Mouse (Mus musculus) MEL (cell line): Measurements from ENCODE around the gene Eif3b. TPM values are rescaled to one million over a fixed set of nuclear protein-coding genes. Genes with fewer than 3 reads are reported as not detected.
A peak's percentile ranks its signal among the peaks of the same experiment; 100 is the strongest.

Experiments used
- DNase-seq: peaks from one replicate; pipeline ENCODE4 v3.0.0; 2011; ENCODE audit warnings: low read depth, low spot score
- H3K27ac ChIP-seq: 2 replicates; pipeline ENCODE4 v1.5.1; 2012; ENCODE audit warnings: low read depth, mild to moderate bottlenecking, control low read depth, low read length, moderate library complexity; ENCODE audit not compliant: control insufficient read depth
- H3K27me3 ChIP-seq, 2 experiments: fragments of 150-350 bp in 1 of 2; sonication (generic) in 1 of 2; 2 replicates each; pipeline ENCODE4 v1.6.1; 2012; ENCODE audit warnings: low read length in 2 of 2, mild to moderate bottlenecking in 2 of 2, improper control_type of control experiment in 1 of 2, moderate library complexity in 1 of 2; ENCODE audit not compliant: insufficient read depth in 2 of 2, control insufficient read depth in 1 of 2
- H3K36me3 ChIP-seq, 2 experiments: 2 replicates each; pipeline ENCODE4 v1.6.1; 2012 to 2014; ENCODE audit warnings: low read length in 2 of 2, improper control_type of control experiment in 1 of 2, inconsistent platforms in 1 of 2, mild to moderate bottlenecking in 1 of 2; ENCODE audit not compliant: insufficient read depth in 2 of 2, control insufficient read depth in 1 of 2
- H3K4me1 ChIP-seq, 2 experiments: fragments of 150-350 bp in 1 of 2; sonication (generic) in 1 of 2; 2 replicates each; pipeline ENCODE4 v1.6.1; 2012; ENCODE audit warnings: low read length in 2 of 2, improper control_type of control experiment in 1 of 2, mild to moderate bottlenecking in 1 of 2; ENCODE audit not compliant: insufficient read depth in 2 of 2, control insufficient read depth in 1 of 2
- H3K4me3 ChIP-seq, 2 experiments: fragments of 150-350 bp in 1 of 2; sonication (generic) in 1 of 2; 2 replicates each; pipeline ENCODE4 v1.5.1; 2012; ENCODE audit warnings: low read depth in 2 of 2, low read length in 2 of 2, mild to moderate bottlenecking in 2 of 2, moderate library complexity in 2 of 2, control low read depth in 1 of 2, improper control_type of control experiment in 1 of 2; ENCODE audit not compliant: control insufficient read depth in 1 of 2, insufficient read depth in 1 of 2
- H3K79me2 ChIP-seq: 2 replicates; pipeline ENCODE4 v1.6.1; 2012; ENCODE audit warnings: mild to moderate bottlenecking, low read length, moderate library complexity; ENCODE audit not compliant: control insufficient read depth, poor library complexity, insufficient read depth
- H3K9ac ChIP-seq: 2 replicates; pipeline ENCODE4 v1.6.1; 2012; ENCODE audit warnings: low read depth, mild to moderate bottlenecking, control low read depth, low read length, moderate library complexity; ENCODE audit not compliant: control insufficient read depth, poor library complexity, severe bottlenecking
- H3K9me3 ChIP-seq: fragments of 150-350 bp; sonication (generic); replicated peaks from 2 replicates; pipeline ENCODE4 v1.6.1; 2012; ENCODE audit warnings: mild to moderate bottlenecking, low read length, improper control_type of control experiment, moderate library complexity; ENCODE audit not compliant: insufficient read depth
- CHD1 ChIP-seq: IDR thresholded peaks from 2 replicates; pipeline ENCODE4 v1.6.1; 2012; ENCODE audit warnings: low read depth, mild to moderate bottlenecking, inconsistent platforms, low read length, improper control_type of control experiment
- CTCF ChIP-seq, 3 experiments: IDR thresholded peaks in 2 of 3; conservative IDR thresholded peaks in 1 of 3; 2 replicates each; pipeline ENCODE4 v1.5.1; 2011 to 2012; ENCODE audit warnings: low read length in 3 of 3, low read depth in 2 of 3, mild to moderate bottlenecking in 2 of 3, improper control_type of control experiment in 1 of 3, inconsistent platforms in 1 of 3, mixed read lengths in 1 of 3, moderate library complexity in 1 of 3; ENCODE audit not compliant: control insufficient read depth in 1 of 3, insufficient read depth in 1 of 3, poor library complexity in 1 of 3, severe bottlenecking in 1 of 3
- ELF1 ChIP-seq: IDR thresholded peaks from 2 replicates; pipeline ENCODE4 v1.6.1; 2014; ENCODE audit warnings: low read depth, mild to moderate bottlenecking, inconsistent platforms, low read length, improper control_type of control experiment, moderate library complexity
- HCFC1 ChIP-seq: IDR thresholded peaks from 2 replicates; pipeline ENCODE4 v1.6.1; 2012; ENCODE audit warnings: low read depth, mild to moderate bottlenecking, inconsistent platforms, low read length, improper control_type of control experiment, moderate library complexity
- KAT2A ChIP-seq: conservative IDR thresholded peaks from 2 replicates; pipeline ENCODE4 v1.6.1; 2012; ENCODE audit warnings: low read depth, low read length, improper control_type of control experiment, inconsistent platforms
- MAX ChIP-seq: IDR thresholded peaks from 2 replicates; pipeline ENCODE4 v1.6.1; 2011; ENCODE audit warnings: low read length, improper control_type of control experiment
- MAZ ChIP-seq: IDR thresholded peaks from 2 replicates; pipeline ENCODE4 v1.6.1; 2012; ENCODE audit warnings: low read depth, mild to moderate bottlenecking, inconsistent platforms, low read length, improper control_type of control experiment
- MXI1 ChIP-seq: IDR thresholded peaks from 2 replicates; pipeline ENCODE4 v1.6.1; 2011; ENCODE audit warnings: mild to moderate bottlenecking, low read depth, low read length, improper control_type of control experiment
- MYC ChIP-seq: IDR thresholded peaks from 2 replicates; pipeline ENCODE4 v1.6.1; 2011; ENCODE audit warnings: low read depth, mild to moderate bottlenecking, low read length, improper control_type of control experiment, moderate library complexity
- NELFE ChIP-seq: IDR thresholded peaks from 2 replicates; pipeline ENCODE4 v1.6.1; 2011; ENCODE audit warnings: low read depth, low read length, improper control_type of control experiment
- NRF1 ChIP-seq: IDR thresholded peaks from 2 replicates; pipeline ENCODE4 v1.6.1; 2014; ENCODE audit warnings: low read depth, mild to moderate bottlenecking, inconsistent platforms, low read length, improper control_type of control experiment, moderate library complexity; ENCODE audit not compliant: poor library complexity, insufficient read depth, severe bottlenecking
- POLR2A ChIP-seq, 2 experiments: IDR thresholded peaks; 2 replicates each; pipeline ENCODE4 v1.6.1; 2011 to 2012; ENCODE audit warnings: low read length in 2 of 2, mild to moderate bottlenecking in 2 of 2, control low read depth in 1 of 2, improper control_type of control experiment in 1 of 2, low read depth in 1 of 2, moderate library complexity in 1 of 2; ENCODE audit not compliant: control insufficient read depth in 1 of 2, insufficient read depth in 1 of 2, poor library complexity in 1 of 2
- POLR2AphosphoS2 ChIP-seq: IDR thresholded peaks from 2 replicates; pipeline ENCODE4 v1.6.1; 2011; ENCODE audit warnings: low read length, improper control_type of control experiment
- RAD21 ChIP-seq: IDR thresholded peaks from 2 replicates; pipeline ENCODE4 v1.6.1; 2011; ENCODE audit warnings: mild to moderate bottlenecking, low read depth, low read length, improper control_type of control experiment
- RCOR1 ChIP-seq: IDR thresholded peaks from 2 replicates; pipeline ENCODE4 v1.6.1; 2012; ENCODE audit warnings: low read depth, mild to moderate bottlenecking, inconsistent platforms, low read length, improper control_type of control experiment
- SMC3 ChIP-seq: IDR thresholded peaks from 2 replicates; pipeline ENCODE4 v1.6.1; 2011; ENCODE audit warnings: low read depth, low read length, improper control_type of control experiment
- TCF12 ChIP-seq: IDR thresholded peaks from 2 replicates; pipeline ENCODE4 v1.6.1; 2014; ENCODE audit warnings: low read depth, mild to moderate bottlenecking, inconsistent platforms, low read length, improper control_type of control experiment, moderate library complexity
- UBTF ChIP-seq: IDR thresholded peaks from 2 replicates; pipeline ENCODE4 v1.6.1; 2012; ENCODE audit warnings: low read depth, mild to moderate bottlenecking, inconsistent platforms, low read length, improper control_type of control experiment, moderate library complexity, borderline replicate concordance; ENCODE audit not compliant: insufficient read depth
- ZC3H11A ChIP-seq: IDR thresholded peaks from 2 replicates; pipeline ENCODE4 v1.6.1; 2012; ENCODE audit warnings: low read depth, mild to moderate bottlenecking, inconsistent platforms, low read length, improper control_type of control experiment
- ZKSCAN1 ChIP-seq: IDR thresholded peaks from 2 replicates; pipeline ENCODE4 v1.6.1; 2012; ENCODE audit warnings: low read depth, mild to moderate bottlenecking, inconsistent platforms, low read length, improper control_type of control experiment, moderate library complexity
- ZMIZ1 ChIP-seq: IDR thresholded peaks from 2 replicates; pipeline ENCODE4 v1.6.1; 2012; ENCODE audit warnings: low read depth, mild to moderate bottlenecking, inconsistent platforms, low read length, improper control_type of control experiment, moderate library complexity
- ZNF384 ChIP-seq: IDR thresholded peaks from 2 replicates; pipeline ENCODE4 v1.6.1; 2012; ENCODE audit warnings: low read depth, mild to moderate bottlenecking, inconsistent platforms, low read length, improper control_type of control experiment
- polyA plus RNA-seq, 2 experiments: library from polyadenylated mRNA; stranded (reverse) in 1 of 2; unstranded in 1 of 2; fragments of >175 nt in 1 of 2; fragments of >200 nt in 1 of 2; gene quantifications; 2 replicates each; pipeline versions ENCODE4 v1.2.1 to v1.2.4; 2012; ENCODE audit warnings: low replicate concordance in 2 of 2, low read depth in 1 of 2; ENCODE audit not compliant: insufficient read length in 2 of 2, insufficient read depth in 1 of 2, missing spikeins in 1 of 2
- total RNA-seq: library from RNA; depleted of rRNA; stranded (reverse); fragments of 300-350 nt; gene quantifications from 2 replicates; pipeline ENCODE4 v1.2.3, GENCODE M21; 2012

The Eif3b gene
- total and polyA plus RNA-seq, 3 experiments = 303 to 580 (median 376) TPM

DNA sequence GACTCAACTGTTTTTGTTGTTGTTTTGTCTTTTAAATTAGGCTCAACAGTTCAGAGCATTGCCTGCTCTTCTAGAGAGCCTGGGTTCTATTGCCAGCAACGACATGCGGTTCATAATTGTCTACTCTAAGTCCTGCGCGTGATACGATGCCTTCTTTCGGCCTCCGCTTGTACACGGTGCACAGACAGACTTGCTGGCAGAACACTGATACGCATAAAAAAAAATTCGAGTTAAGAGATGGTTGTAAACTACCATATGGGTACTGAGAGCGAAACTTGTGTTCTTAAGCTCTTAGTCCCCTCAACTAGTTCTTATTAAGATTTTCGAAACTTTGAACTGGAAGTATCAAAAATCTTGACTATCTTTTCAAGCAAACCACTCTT lies 1.0 kb upstream of the Eif3b start:
- Histone ChIP-seq H3K27ac (peak overlapping the region; percentile 95), H3K4me3 (peak overlapping the region; percentile 60 to 93), H3K79me2 (peaks cover 45% of the 10 kb centered on the region), H3K27me3 (no peaks in the 10 kb centered on the region), H3K9me3 (no peaks in the 10 kb centered on the region), H3K4me1 (peaks cover 0 to 17% of the 10 kb centered on the region in 2 experiments), H3K9ac (peak overlapping the region; percentile 96), H3K36me3 (peaks cover 1 to 17% of the 10 kb centered on the region in 2 experiments; a peak in 2 of 4 replicates)
- DNase-seq = no peak
- TF ChIP-seq HCFC1 = no peak
- peak; percentile 57; the same call in 1 of the 2 replicates for TF ChIP-seq ZNF384

DNA sequence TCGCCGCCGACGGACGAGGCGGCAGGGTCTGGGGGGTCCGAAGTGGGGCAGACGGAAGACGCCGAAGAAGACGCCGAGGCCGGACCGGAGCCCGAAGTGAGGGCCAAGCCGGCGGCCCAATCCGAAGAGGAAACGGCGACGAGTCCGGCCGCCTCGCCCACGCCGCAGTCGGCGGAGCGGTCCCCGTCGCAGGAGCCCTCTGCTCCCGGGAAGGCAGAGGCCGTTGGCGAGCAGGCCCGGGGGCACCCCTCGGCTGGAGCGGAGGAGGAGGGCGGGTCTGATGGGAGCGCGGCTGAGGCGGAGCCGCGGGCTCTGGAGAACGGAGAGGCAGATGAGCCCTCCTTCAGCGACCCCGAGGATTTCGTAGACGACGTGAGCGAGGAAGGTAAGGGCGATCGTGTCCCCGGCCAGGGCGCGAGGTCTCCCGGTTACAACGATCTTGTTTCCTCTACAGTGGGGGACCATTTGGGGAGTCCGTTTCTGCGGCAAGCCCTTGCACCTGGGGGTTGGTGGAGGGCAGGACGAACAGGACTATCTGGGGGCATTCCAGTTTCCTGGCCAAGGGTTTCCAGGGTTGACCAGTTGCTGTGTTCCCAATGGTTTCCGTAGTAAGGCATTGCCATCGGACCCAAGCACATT lies 433 bp downstream of the Eif3b start:
- Histone ChIP-seq H3K9me3 (no peaks in the 10 kb centered on the region), H3K79me2 (peaks cover 59% of the 10 kb centered on the region), H3K4me1 (peaks cover 0 to 17% of the 10 kb centered on the region in 2 experiments), H3K4me3 (peak overlapping the region; percentile 66 to 93), H3K9ac (peak overlapping the region; percentile 99), H3K27ac (peak overlapping the region; percentile 95), H3K36me3 (peaks cover 3 to 17% of the 10 kb centered on the region in 2 experiments; a peak in 2 of 4 replicates), H3K27me3 (no peaks in the 10 kb centered on the region)
- TF ChIP-seq MXI1 (no peak; the same call in 1 of the 2 replicates), CHD1 (no peak), HCFC1 (no peak), SMC3 (no peak), NELFE (no peak; the same call in 1 of the 2 replicates), CTCF (IDR thresholded peaks at IDR 0.05 in 2 of 3, conservative IDR thresholded peaks at IDR 0.05 in 1 of 3; ENCODE audit: control insufficient read depth in 1 of 3, insufficient read depth in 1 of 3, low read depth in 2 of 3, low read length in 3 of 3, poor library complexity in 1 of 3, severe bottlenecking in 1 of 3) (0 out of 6 replicates have a peak, but pooled peaks of 1 of the 3 experiments have one; percentile 0), ZMIZ1 (peak; percentile 11; the same call in 1 of the 2 replicates), RCOR1 (no peak), MAZ (peak; percentile 56; the same call in 1 of the 2 replicates), MAX (no peak), ZKSCAN1 (no peak), KAT2A (0 out of 2 replicates have a peak, but pooled peaks have one; percentile 3), NRF1 (no peak), MYC (no peak), UBTF (peak; percentile 56; the same call in 1 of the 2 replicates), POLR2A (IDR thresholded peaks at IDR 0.05; ENCODE audit: control insufficient read depth in 1 of 2, insufficient read depth in 1 of 2, low read depth in 1 of 2, low read length in 2 of 2, poor library complexity in 1 of 2) (peak in 1 of 2 experiments; percentile 87; a peak in 1 of 4 replicates), ZC3H11A (no peak), TCF12 (0 out of 2 replicates have a peak, but pooled peaks have one; percentile 4), POLR2AphosphoS2 (peak; percentile 14), RAD21 (no peak), ELF1 (no peak; the same call in 1 of the 2 replicates), ZNF384 (no peak)
- peak; percentile 53 for DNase-seq
